Mouse (Mus musculus) left cerebral cortex, postnatal 36 days (tissue): ENCODE data around the gene Plod1. TPM values are rescaled to one million over a fixed set of nuclear protein-coding genes. Genes with fewer than 3 reads are reported as not detected.

Experiments
- DNase-seq, 2 experiments: peaks; one replicate each; pipeline ENCODE4 v3.0.0; 2021 to 2022; ENCODE audit warnings: low spot score in 2 of 2, mixed read lengths in 1 of 2
- intact Hi-C: fragments of 180-260 bp; cut with DNase I; formaldehyde crosslinking; loops from one replicate; pipeline ENCODE4 v1.15.1; 2025
- total RNA-seq, 2 experiments: library from RNA; stranded (reverse); gene quantifications; 2 replicates each; pipeline ENCODE4 v1.2.3; 2021

Gene Plod1
- total RNA-seq, 2 experiments from 2014 or later = 15.7 to 16.5 TPM

DNA sequence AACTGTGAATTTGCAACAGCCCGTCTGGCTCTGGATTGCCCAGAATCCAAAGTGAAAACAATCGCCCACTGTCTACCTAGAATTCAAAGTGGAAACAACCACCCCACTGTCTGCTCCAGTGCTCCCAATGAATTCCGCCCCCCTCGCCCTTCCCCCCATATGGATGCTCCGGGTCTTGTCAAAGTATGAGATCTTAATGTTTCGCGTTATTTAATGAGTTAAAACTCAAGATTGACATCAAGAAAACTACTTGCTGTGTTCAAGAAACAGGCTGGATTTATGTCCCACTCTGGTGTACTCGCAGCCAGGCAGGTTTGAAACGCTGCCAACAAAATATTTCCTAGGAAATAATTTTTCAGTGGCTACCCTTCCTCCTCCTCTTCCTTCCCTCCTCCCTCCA is 3.5 kb upstream of the Plod1 start:
- intact Hi-C loops = no loop called here
- DNase-seq = peak in 1 of 2 experiments; percentile 23

DNA sequence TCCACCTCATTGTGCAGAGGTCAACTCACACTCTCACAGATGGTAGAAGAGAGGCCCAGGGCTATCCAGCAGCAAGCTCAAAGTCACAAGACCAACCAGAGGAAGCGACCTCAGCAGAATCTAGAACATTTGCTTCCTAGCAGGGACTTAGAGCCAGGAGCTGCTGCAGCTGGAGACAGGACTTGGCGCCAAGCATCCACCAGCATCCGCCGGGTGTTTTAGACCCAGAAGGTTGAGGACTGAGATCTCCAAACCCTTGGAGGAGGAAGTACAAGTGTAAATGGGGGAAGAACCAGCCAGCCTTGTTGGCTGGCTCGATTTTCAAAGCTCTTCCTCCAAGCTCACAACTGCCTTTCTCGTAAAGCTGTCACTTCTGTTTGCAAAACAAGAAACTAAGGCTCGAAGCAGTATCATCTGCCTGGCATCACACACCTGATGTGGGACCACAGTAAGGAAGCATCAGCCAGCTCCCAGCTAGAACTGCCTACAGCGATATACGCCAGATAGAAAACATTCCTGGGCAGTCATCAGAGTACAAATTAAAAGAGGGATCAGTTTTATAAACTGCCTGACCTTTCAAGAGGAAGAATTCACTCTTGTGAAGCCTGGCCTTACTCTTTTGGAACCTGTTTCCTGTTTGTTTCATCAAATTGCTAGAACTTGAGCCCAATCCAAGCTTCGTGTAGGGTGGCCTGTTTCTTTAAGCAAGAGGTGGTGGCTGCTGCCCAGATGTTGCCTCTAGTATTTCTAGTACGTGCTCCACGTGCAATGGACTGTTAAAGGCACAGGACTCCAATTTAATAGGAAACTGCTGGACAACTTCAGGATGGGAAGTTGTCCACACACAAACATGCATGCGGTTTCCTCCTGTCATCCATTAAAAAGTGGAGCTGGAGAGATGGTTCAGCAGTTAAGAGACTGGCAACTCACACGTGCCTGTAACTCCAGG is 1.9 kb upstream of the Plod1 start:
- DNase-seq = no peak
- intact Hi-C loops = no loop called here

DNA sequence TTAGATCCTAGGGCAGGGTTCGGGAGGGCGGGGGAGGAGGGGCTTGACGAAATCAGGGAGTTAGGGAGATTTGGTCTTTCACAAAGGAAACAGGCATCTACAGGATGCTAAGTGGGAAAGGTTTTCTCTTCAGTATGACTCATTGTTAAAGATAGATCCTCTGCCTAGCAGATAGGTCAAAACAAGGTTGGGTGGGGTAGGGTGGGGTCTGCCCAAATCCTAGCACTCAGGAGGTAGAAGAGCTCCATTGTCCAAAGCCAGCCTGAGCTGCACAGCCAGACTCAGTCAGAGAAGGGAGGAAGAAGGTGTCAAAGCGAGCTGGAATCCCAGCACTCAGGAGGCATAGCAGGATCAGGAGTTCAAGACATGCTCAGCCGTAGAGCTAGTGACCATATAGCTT is 919 bp upstream of the Plod1 start:
- intact Hi-C loops = no loop called here
- no peak for DNase-seq

DNA sequence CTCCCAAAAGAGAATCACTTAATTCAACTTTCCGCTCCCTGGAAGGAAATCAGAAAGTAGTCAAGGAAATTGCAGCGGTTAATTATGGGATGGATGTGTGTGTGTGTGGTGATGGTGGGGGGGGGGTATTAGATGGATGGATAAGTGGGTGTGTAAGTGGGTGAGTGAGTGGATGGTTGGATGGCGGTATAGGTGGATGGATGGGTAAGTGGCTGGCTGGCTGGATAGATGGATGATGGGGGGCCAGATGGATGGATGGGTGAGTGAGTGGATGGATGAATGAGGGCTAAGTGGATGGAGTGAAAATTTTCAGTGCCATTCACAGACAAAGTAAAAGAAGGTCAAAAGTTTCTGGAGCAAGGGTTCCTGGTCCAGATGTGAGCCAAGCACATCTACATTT is 454 bp upstream of the Plod1 start:
- intact Hi-C loops = no loop called here
- DNase-seq = no peak

DNA sequence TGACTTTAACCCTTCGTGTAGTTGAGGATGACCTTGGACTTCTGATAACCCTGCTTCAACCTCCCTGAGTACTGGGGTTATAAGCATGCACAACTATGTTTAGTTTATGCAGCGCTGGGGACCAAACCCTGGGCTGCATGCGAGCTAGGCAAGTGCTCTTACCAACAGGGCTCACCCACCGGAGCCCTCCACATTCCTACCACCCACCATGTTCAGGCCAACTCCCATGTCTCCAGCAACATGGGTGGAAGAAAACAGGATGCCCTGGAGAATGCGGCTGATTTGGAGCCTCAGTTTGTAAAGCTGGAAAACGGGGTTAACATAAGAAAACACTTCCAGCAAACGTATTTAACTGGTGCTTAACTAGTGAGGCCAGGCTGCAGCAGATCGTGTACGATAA is 663 bp downstream of the Plod1 start:
- intact Hi-C loops = no loop called here
- no peak for DNase-seq

DNA sequence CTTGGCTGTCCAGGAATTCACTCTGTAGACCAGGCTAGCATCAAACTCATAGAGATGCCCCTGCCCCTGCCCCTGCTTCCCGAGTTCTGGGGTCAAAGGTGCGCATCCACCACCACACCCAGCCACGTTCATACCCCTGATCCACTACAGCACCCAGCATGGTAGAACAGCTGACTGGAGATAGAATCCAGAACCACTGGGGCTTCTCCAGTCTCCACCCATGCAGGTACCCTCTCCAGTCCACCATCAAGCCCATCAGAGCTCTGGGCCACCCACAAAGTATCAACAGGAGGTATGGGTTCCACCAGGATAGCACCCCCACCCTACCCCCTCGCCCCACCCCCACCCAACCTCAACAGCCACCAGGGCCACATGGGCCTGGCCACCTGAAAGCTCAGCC is 2.0 kb downstream of the Plod1 start:
- intact Hi-C loops = no loop called here
- DNase-seq = no peak

DNA sequence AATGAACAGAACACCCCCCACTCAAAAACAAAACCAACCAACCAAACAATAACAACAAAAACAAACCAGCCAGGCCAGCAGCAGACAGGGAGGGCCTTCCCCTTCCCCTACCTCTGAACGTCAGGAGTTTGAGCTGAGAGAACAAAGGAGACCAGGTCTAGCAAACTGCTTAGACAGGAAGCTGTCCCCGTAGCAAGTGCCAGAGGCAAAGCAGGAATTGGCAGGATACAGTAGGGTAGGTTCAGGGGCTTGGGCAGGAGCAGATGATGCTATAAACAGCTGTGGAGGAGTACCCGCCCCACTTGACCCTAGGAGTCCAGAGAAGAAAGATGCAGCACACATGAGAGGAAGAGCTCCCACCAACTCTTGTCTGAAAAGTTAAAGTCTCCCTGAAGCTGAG is 2.4 kb downstream of the Plod1 start:
- DNase-seq = no peak
- intact Hi-C loops = no loop called here

DNA sequence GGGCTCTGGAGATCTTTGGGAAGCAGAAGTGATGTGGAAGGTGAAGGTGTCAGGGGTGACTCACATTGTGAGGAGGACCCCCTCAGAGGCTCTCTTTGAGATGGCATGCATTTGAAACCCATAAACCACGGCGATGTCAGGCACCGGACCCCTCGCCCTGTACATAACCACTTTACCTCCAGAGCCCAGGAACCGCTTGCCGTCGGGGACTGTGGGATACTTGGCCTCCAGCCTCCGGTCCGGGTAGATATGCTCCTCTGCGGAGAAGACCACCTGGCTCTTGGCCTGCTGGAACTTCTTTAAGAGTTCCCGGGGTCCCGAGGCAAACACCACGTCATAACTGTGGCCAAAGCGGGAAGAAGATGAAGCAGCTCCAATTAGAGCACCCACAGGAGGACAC is 5.6 kb downstream of the Plod1 start:
- DNase-seq = no peak
- intact Hi-C loops = no loop called here

DNA sequence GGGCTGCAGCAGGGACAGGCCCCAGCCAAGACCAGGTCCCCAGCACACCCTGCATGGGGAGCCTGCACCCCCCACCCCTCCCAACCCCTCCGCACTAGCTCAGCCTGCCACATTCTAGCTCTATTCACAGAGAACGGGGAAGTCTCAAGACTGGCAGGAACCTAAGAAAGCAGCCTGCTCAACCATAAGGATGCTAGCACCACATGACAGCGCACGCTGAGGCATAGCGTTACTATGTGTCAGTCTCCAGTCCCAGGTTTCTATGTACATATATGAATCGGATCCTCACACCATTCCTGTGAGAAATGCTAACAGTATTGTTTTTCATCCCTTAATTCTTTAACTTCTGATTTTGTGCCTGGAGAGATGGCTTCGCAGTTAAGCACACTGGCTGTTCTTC is 8.0 kb downstream of the Plod1 start:
- intact Hi-C loops = no loop called here
- DNase-seq = no peak

DNA sequence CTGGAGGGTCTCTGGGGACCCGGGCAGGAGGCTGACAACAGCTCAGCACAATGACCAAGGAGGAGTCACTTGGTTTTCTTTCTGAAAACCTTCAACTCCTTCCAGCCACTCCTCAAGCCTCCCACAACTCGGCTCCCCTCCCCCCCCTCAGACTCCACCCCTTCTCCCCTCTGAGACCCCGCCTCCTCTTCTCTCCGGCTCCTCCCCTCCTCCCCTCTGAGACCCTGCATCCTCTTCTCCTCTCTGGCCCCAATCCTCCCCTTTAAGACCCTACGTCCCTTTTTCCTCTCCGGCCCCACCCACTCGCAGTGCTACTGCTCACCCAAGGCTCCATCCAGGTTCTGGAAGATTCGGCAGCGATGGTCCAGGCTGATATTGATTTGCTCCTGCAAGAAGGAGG is 8.4 kb downstream of the Plod1 start:
- DNase-seq = no peak
- intact Hi-C loops = no loop called here

DNA sequence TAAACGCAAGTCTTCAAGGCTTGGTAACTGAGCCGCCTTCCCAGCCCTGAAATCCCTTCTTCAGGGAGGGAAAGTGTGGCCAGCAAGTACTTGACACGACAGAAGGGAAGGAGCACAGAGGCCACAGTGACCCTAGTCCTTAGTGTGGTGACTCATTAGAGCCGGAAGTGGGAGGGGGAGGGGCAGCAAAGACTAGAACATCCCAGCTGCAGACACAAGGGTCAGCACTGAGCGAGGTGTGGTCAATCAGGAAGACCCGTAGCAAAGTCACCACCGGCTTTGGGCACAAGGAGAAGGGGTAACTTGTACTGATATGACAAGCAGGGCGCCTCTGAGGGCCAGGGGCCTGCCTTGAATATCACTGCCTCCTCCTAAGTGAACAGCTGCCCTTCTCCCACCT is 8.9 kb downstream of the Plod1 start:
- no peak for DNase-seq
- intact Hi-C loops = no loop called here

DNA sequence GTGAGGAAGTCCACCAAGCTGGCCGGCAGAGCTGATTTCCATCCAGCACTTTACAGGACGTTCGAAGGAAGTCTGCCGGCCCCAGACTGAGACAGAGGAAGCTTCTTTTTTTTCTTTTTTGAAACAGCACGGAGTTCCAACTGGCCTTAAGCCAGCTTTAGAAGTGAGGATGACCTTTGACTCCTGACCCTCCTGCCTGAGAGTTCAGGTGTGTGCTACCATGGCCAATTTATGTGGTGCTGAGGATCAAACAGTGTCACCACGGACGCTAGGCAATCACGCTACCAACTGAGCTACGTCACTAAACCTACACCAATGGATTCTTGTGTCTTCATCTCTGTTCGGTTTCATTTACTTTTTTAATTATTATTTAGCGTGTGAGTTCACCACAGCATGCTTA is 14.2 kb downstream of the Plod1 start:
- intact Hi-C loops = no loop called here
- no peak for DNase-seq

DNA sequence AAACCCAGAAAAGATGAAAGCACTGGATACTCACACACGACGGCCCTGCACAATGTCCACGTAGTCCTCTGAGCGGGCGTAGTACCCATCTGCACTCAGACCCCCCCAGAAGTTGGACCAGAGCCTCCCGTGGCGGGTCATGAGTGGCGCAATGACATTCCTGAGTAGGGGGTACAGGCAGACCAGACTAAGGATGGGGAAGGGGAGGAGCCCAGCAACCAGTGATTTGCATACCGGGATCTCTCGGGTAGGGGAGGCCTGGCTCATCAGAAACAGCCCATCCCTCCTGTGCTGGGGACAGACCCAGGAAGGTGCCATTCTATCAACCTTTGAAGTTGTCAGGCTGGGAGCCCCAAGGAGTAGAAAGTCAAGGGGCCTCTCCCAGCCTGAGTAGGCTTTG is 15.6 kb downstream of the Plod1 start:
- intact Hi-C loops = no loop called here
- DNase-seq = no peak

DNA sequence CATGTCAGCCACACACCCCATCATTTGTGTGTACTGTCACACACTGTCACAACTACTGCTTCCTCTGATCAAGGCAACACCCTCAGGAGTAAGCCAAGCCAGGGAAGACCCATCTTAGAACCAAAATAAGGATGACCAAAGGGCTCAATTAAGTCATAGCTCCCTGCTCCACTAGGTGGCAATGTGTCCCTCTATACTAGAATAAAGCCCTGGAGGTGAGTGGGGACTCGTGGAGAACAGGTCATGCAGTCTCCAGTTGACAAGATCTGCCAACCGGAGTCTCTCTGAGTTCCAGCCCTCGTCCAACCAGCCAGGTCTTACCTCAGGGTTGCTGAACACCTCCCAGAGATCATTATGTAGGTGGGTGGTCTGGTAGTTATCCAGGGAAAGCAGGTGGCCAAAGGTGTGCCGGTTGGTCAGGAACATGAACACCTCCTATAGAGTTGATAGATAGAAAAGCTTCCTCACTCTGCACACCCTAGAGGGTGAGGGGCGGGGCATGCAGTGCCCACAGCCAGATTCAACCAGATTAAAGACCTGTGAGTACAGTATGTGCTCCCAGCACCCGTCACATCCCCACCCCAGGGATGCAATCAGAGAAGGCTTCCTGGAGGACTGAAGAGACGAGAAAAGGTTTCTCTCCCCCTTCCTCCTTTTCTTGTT is 18.0 kb downstream of the Plod1 start:
- intact Hi-C loops = no loop called here
- DNase-seq = no peak

DNA sequence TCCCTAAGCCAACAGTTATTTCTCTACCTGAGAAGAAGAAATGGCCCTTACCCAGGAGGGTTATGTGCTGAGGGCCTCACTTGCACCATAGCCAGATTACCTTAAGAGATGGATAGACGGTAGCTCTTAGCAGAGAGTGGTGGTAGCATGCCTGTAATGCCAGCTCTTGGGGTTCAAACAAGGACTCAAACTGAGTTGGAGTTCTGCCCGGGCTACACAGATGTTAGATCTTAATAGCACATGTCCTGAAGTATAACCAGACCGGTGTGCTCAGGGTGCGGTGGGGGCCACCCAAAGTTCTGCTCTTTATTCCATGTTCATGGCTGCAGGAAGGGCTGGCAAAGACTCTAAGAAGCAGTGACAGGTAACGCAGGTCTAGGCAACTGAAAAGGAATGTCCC is 27.1 kb downstream of the Plod1 start:
- intact Hi-C loops = no loop called here
- DNase-seq = no peak

DNA sequence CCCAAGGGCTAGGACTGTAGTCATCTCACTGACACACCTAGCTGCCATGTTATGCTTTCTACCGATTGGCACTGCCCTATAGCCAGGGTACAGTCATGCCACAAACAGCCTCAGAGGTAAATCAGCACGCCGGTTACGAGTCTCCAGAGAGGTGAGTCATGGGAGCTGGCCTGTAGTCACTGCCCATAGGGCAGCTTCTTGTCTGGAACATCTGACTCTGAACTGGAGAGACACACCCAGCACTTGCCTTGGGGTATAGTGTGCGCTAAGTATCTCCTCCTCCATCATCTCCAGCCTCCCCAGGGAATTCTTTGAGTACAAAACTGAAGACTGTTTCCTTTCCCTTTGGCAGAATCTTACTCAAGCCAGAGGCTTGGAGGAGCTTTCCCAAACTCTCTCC is 30.3 kb downstream of the Plod1 start:
- intact Hi-C loops = no loop called here

DNA sequence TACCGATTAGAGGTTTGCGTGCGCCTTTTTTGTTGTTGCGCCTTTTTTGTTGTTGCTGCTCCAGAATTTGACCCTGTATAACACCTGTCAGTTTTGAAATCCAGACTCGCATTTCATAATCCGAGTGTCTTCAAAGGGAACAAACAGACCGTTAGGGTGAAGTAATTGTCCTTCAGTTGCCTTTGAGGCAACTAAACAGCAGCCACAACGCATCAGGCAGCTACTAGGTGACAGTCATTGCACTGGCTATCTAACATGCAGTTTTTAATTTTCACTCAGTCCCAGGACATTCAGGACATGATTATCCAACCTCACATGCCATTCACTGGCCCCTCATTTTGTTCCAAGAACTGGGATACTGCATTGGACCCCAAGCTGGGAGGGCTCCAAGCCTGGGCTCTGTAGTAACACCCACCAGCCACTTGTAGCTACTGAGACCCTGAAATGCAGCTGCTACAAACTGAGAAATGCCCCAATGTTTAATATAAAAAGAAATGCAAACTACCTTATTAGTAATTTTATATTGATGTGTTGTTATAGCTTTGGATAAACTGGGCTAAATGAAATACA is 31.4 kb downstream of the Plod1 start:
- DNase-seq = peak in 1 of 2 experiments; percentile 22
- intact Hi-C loops = no loop called here

More for the DNA sequence above, 30.3 kb downstream of the Plod1 start:
- no peak for DNase-seq

DNA sequence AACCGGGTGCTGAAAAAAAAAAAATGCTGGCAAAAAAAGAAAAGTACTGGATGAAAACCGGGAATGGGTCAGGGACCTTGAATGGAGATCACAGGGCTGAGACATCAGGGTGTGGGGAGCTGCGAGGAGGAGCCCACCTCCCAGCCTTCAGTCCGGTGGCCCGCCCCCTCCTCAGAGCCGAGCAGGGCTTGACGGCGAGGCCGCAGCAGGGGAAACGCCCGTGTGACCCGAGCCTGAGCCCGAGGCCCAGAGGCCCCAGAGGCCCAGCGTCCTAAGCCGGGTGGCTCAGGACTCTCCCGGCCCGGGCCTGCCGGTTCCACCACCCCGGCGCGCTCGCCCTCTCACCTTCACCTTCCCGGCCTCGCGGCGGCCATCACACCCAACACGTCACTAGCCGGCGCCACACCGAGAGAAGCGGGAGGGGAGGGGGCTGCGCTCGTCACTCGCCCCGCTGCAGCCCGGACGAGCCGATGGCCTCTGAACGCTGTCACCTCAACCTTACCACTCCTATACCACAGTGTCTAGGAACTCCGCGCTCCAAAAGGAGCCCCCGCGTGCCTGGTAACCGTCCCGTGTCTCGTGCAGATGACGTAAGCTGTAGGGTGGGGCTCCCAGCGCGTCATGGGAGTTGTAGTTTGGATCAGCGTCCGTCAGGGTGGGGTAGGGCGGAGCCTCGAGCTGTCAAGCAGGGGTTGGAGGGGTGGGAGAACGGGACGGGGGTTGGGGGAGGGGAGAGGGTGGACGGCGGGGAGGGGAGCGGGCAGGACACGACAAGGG is 32.1 kb downstream of the Plod1 start, which contains the start of gene Mfn2:
Mfn2 (minus strand) TSS at position 392 of the 777 bp plus-strand sequence.
- peak; percentile 90 to 94 for DNase-seq
- intact Hi-C loops = no loop called here

DNA sequence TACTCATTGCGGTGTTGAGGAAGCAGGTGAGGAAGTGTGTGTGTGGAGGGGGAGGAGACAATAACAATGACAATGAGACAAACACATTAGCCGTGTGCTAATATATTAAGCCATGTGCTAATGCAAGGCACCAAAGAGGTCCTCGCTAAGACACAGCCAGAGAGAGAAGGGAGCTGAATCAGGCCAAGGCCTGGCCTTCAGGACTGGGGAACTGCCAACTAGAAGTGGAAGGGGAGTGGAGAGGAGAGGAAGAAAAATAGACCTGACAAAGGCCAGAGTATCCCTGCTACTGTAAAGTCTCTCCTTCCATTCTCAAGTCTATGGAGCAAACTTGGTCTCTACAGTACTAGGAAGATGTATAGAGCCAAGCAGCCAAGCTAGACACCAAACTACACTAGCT is 33.0 kb downstream of the Plod1 start:
- intact Hi-C loops = no loop called here

DNA sequence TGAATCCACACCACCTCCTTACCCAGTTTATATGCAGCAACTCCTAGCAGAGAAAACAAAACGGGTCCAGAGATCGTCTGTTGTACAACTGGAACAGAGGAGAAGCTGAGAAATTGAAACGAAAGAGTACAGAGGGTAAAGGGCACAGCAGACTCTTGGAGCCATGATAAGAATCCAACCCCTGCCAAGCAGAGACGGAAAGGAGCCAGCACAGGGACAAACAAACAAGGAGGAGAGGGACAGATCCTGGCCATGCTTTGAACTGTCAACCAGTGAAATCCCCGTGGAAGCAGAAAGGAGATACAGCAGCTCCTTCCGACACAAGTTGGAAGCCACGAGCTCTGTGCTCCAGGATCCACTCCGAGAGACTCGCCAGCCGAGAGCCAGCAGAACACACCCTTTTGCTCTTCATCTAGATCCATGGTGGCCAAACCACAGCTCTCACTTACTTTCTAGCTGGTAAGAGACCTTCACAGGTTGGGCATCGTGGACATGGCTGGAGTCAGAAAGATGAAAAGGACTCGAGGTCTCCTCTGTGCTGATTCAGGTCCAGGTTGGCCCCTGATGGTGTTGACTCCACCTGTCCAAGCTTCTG is 33.6 kb downstream of the Plod1 start:
- intact Hi-C loops = no loop called here
- no peak for DNase-seq

More for the DNA sequence above, 33.0 kb downstream of the Plod1 start:
- no peak for DNase-seq
